Mouse (Mus musculus) liver, embryonic 14.5 days (tissue): ENCODE results near the gene Sprn.

Experiments used
- CTCF ChIP-seq: IDR thresholded peaks from 2 replicates; pipeline ENCODE4 v1.5.1; 2016; ENCODE audit warnings: antibody characterized with exemption, low read depth, control low read depth
- EP300 ChIP-seq: IDR thresholded peaks from 2 replicates; pipeline ENCODE4 v1.6.1; 2016; ENCODE audit warnings: antibody characterized with exemption, low read depth

- no peak for TF ChIP-seq CTCF
- TF ChIP-seq EP300: no peak
These were observed 38.2 kb upstream of the Sprn start for GRCm38 (mm10) chr7:140192851-140193250.
